Mouse (Mus musculus): ENCODE results near the gene Ifrd1.

- TF ChIP-seq POLR2A (IDR thresholded peaks at IDR 0.05; ENCODE audit: borderline replicate concordance, extremely low read depth, insufficient read depth, insufficient read length, poor library complexity, severe bottlenecking) (no peak), CTCF (IDR thresholded peaks at IDR 0.05; ENCODE audit: borderline replicate concordance, extremely low read depth, insufficient read depth, insufficient read length) (peak; percentile 99)
Measured at GRCm38 (mm10) chr12:40257226-40257625, 8.9 kb upstream of the Ifrd1 start.

Measured in brain, embryonic 14.5 days (tissue).